Mouse (Mus musculus) erythroblast, embryonic 14.5 days (primary cell): ENCODE data around the gene Arid3c.
"Not testable (repeated sequence)": the region's sequence is repeated elsewhere in the genome, so short reads cannot be mapped to it uniquely, and the experiment has no call there.

Experiments
- GATA1 ChIP-seq: IDR thresholded peaks from 2 replicates; pipeline ENCODE4 v1.6.1; 2012; ENCODE audit warnings: low read length, inconsistent platforms, mixed read lengths
- TAL1 ChIP-seq: IDR thresholded peaks from 3 replicates; pipeline ENCODE4 v1.6.1; 2012; ENCODE audit warnings: low read length, inconsistent platforms, mixed read lengths

DNA sequence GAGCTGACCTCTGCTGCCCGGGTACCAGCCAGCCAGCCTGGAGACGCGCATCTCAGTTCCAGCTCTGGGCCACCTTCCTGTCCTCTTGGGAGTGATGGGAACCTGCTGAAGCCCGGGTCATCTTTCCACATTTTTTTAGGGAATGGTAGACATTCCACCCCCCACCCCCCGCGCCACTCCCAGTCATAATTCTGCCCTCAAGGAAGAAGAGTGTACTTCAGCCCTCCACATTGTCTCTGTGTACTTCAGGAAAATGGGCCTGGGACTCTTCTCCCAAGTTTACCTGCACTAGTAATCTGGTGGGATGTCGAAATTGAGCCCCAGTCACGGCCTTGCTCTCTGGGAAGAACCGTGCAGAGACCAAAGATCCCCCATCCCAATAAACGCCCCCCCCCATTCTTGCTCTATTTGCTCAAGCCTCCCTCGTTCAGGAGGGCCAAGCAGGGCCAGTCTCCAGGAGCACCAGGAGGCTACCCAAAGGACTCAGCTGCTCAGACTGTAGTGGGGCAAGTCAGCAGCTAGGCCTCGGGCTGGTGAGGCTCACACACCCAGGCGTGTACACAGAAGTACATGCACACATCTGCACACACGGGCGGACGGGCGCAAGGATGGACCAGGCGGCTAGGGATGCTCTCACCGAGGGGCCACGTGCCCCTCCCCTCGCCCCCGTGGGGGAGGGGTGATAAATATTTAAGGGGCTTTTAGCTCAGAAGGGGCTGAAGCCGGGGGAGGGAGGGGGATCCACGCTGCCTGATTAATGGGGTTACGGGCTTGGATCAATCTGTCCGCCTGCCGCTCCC is 46.6 kb downstream of the Arid3c start:
- TF ChIP-seq GATA1, TAL1: not testable (repeated sequence)
